Mouse (Mus musculus): Measurements from ENCODE around the gene Foxj1. TPM values are rescaled to one million over a fixed set of nuclear protein-coding genes. Genes with fewer than 3 reads are reported as not detected.
"Not testable (repeated sequence)": the region's sequence is repeated elsewhere in the genome, so short reads cannot be mapped to it uniquely, and the experiment has no call there.

Foxj1 gene
- polyA plus RNA-seq, 1 experiment from 2014 or later: 0.07 TPM

DNA sequence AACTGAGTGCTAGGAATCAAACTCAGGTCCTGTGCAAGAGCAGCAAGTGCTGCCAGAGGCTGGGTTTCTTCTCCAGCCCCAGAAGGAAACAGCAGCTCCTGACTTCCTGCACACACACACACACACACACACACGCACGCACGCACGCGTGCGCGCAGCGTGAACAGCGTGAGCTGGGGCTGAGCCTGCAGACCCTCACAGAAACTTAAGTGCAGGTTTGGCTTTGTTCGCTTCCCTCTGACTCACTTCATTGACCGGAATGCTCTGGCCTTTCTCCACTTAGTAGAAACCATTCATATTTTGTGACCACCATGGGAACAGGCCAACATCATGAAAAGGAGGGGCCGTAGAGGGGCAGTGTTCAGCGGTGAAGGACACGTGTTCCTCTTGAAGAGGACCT lies 33.9 kb upstream of the Foxj1 start:
- Histone ChIP-seq H3K4me2 (no peak overlapping the region), H3K9me3 (replicated peaks; ENCODE audit: control insufficient read depth, low read length) (no peaks in the 10 kb centered on the region), H3K27ac (ENCODE audit: low read depth, low read length) (no peak overlapping the region), H3K4me3 (ENCODE audit: low read depth, low read length) (no peak overlapping the region), H3K9ac (ENCODE audit: low read depth, low read length) (no peak overlapping the region), H3K27me3 (ENCODE audit: control insufficient read depth, insufficient read depth, low read length) (no peaks in the 10 kb centered on the region), H3K36me3 (ENCODE audit: control insufficient read depth, insufficient read depth, low read length) (no peaks in the 10 kb centered on the region), H3K4me1 (ENCODE audit: control insufficient read depth, insufficient read depth, low read length) (peaks cover 10% of the 10 kb centered on the region; the same call in 1 of the 2 replicates)
- 89% methylated on average over 14 of the region's 14 CpGs for WGBS (ENCODE audit: insufficient replicate concordance)
- ATAC-seq (replicated peaks; ENCODE audit: insufficient number of reproducible peaks, low FRiP score, low TSS enrichment): no peak

- H3K36me3 ChIP-seq (ENCODE audit: control insufficient read depth, insufficient read depth, low read length): no peaks in the 10 kb centered on the region
- WGBS (ENCODE audit: insufficient replicate concordance): 29% methylated on average over 9 of the region's 9 CpGs
- no peak overlapping the region for H3K9ac ChIP-seq (ENCODE audit: low read depth, low read length)
- H3K27me3 ChIP-seq (ENCODE audit: control insufficient read depth, insufficient read depth, low read length): no peaks in the 10 kb centered on the region
- no peaks in the 10 kb centered on the region for H3K9me3 ChIP-seq (replicated peaks; ENCODE audit: control insufficient read depth, low read length)
- no peak for ATAC-seq (replicated peaks; ENCODE audit: insufficient number of reproducible peaks, low FRiP score, low TSS enrichment)
- H3K4me1 ChIP-seq (ENCODE audit: control insufficient read depth, insufficient read depth, low read length): peaks cover 10% of the 10 kb centered on the region; the same call in 1 of the 2 replicates
- no peak overlapping the region for H3K4me2 ChIP-seq
- no peak overlapping the region for H3K4me3 ChIP-seq (ENCODE audit: low read depth, low read length)
- H3K27ac ChIP-seq (ENCODE audit: low read depth, low read length): no peak overlapping the region
Measured at GRCm38 (mm10) chr11:116368116-116368515, 32.9 kb upstream of the Foxj1 start.

DNA sequence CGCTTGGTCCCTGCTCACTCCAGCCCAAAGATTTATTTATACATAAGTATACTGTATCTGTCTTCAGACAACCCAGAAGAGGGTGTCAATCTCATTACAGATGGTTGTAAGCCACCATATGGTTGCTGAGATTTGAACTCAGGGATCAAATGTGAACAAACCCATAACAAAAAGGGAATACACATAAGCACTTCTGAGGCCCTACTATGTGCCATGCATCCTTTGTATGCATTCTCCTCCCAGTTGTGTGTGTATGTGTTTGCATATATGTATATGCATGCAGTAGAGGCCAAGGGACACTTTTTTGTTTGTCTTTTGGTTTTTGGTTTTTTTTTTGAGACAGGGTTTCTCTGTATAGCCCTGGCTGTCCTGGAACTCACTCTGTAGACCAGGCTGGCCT lies 31.4 kb upstream of the Foxj1 start:
- Histone ChIP-seq H3K27me3 (ENCODE audit: control insufficient read depth, insufficient read depth, low read length) (no peaks in the 10 kb centered on the region), H3K4me1 (ENCODE audit: control insufficient read depth, insufficient read depth, low read length) (peaks cover 9% of the 10 kb centered on the region; the same call in 1 of the 2 replicates), H3K27ac (ENCODE audit: low read depth, low read length) (no peak overlapping the region), H3K36me3 (ENCODE audit: control insufficient read depth, insufficient read depth, low read length) (no peaks in the 10 kb centered on the region), H3K4me3 (ENCODE audit: low read depth, low read length) (no peak overlapping the region), H3K4me2 (no peak overlapping the region), H3K9ac (ENCODE audit: low read depth, low read length) (no peak overlapping the region), H3K9me3 (replicated peaks; ENCODE audit: control insufficient read depth, low read length) (no peaks in the 10 kb centered on the region)
- 78% methylated on average over 1 of the region's 1 CpGs for WGBS (ENCODE audit: insufficient replicate concordance)
- ATAC-seq (replicated peaks; ENCODE audit: insufficient number of reproducible peaks, low FRiP score, low TSS enrichment): no peak

- Histone ChIP-seq H3K27me3 (ENCODE audit: control insufficient read depth, insufficient read depth, low read length) (no peaks in the 10 kb centered on the region), H3K9ac (ENCODE audit: low read depth, low read length) (no peak overlapping the region), H3K4me1 (ENCODE audit: control insufficient read depth, insufficient read depth, low read length) (peaks cover 4% of the 10 kb centered on the region; the same call in 1 of the 2 replicates), H3K9me3 (replicated peaks; ENCODE audit: control insufficient read depth, low read length) (no peaks in the 10 kb centered on the region), H3K27ac (ENCODE audit: low read depth, low read length) (no peak overlapping the region), H3K4me3 (ENCODE audit: low read depth, low read length) (no peak overlapping the region), H3K4me2 (no peak overlapping the region), H3K36me3 (ENCODE audit: control insufficient read depth, insufficient read depth, low read length) (no peaks in the 10 kb centered on the region)
- ATAC-seq (replicated peaks; ENCODE audit: insufficient number of reproducible peaks, low FRiP score, low TSS enrichment): no peak
- WGBS (ENCODE audit: insufficient replicate concordance): 76% methylated on average over 2 of the region's 2 CpGs
Measured at GRCm38 (mm10) chr11:116366124-116366523, 30.9 kb upstream of the Foxj1 start.

DNA sequence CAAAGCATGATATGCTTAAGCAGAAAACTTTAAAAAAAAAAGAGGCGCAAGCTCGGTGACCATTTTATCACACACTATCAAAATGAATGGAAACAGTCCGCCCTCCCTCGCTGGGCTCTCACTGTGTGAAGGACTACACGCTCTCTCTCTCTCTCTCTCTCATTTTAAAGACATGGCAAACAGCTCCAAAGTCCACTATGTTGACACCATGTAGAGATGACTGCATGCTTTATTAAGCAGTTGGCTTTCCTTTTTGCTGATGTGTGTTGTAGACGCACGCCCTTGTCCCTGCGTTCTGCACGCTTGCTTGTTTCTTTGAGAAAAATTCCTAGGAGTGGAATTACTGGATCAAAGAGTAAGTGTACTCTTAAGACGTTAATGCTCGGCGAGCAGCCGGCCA lies 30.2 kb upstream of the Foxj1 start:
- Histone ChIP-seq H3K36me3 (ENCODE audit: control insufficient read depth, insufficient read depth, low read length) (no peaks in the 10 kb centered on the region), H3K9ac (ENCODE audit: low read depth, low read length) (no peak overlapping the region), H3K4me3 (ENCODE audit: low read depth, low read length) (no peak overlapping the region), H3K4me1 (ENCODE audit: control insufficient read depth, insufficient read depth, low read length) (peaks cover 3% of the 10 kb centered on the region; the same call in 1 of the 2 replicates), H3K27me3 (ENCODE audit: control insufficient read depth, insufficient read depth, low read length) (no peaks in the 10 kb centered on the region), H3K27ac (ENCODE audit: low read depth, low read length) (no peak overlapping the region), H3K9me3 (replicated peaks; ENCODE audit: control insufficient read depth, low read length) (no peaks in the 10 kb centered on the region), H3K4me2 (no peak overlapping the region)
- no peak for ATAC-seq (replicated peaks; ENCODE audit: insufficient number of reproducible peaks, low FRiP score, low TSS enrichment)
- 73% methylated on average over 13 of the region's 13 CpGs for WGBS (ENCODE audit: insufficient replicate concordance)

- WGBS (ENCODE audit: insufficient replicate concordance): 46% methylated on average over 11 of the region's 11 CpGs
Measured at GRCm38 (mm10) chr11:116362015-116362414, 26.8 kb upstream of the Foxj1 start.

GRCm38 (mm10) chr11:116360915-116361314 lies 25.7 kb upstream of the Foxj1 start:
- not testable (repeated sequence) for H3K4me2 ChIP-seq; ATAC-seq (replicated peaks; ENCODE audit: insufficient number of reproducible peaks, low FRiP score, low TSS enrichment); H3K4me3 ChIP-seq (ENCODE audit: low read depth, low read length); H3K27ac ChIP-seq (ENCODE audit: low read depth, low read length); H3K9me3 ChIP-seq (replicated peaks; ENCODE audit: control insufficient read depth, low read length); H3K4me1 ChIP-seq (ENCODE audit: control insufficient read depth, insufficient read depth, low read length); H3K9ac ChIP-seq (ENCODE audit: low read depth, low read length); H3K27me3 ChIP-seq (ENCODE audit: control insufficient read depth, insufficient read depth, low read length); H3K36me3 ChIP-seq (ENCODE audit: control insufficient read depth, insufficient read depth, low read length)
- 94% methylated on average over 5 of the region's 5 CpGs for WGBS (ENCODE audit: insufficient replicate concordance)

More at GRCm38 (mm10) chr11:116362015-116362414, 26.8 kb upstream of the Foxj1 start:
- H3K4me2 ChIP-seq: no peak overlapping the region
- no peak overlapping the region for H3K27ac ChIP-seq (ENCODE audit: low read depth, low read length)
- no peak overlapping the region for H3K9ac ChIP-seq (ENCODE audit: low read depth, low read length)
- no peaks in the 10 kb centered on the region for H3K4me1 ChIP-seq (ENCODE audit: control insufficient read depth, insufficient read depth, low read length)
- ATAC-seq (replicated peaks; ENCODE audit: insufficient number of reproducible peaks, low FRiP score, low TSS enrichment): no peak
- H3K9me3 ChIP-seq (replicated peaks; ENCODE audit: control insufficient read depth, low read length): no peaks in the 10 kb centered on the region
- H3K4me3 ChIP-seq (ENCODE audit: low read depth, low read length): no peak overlapping the region
- no peaks in the 10 kb centered on the region for H3K27me3 ChIP-seq (ENCODE audit: control insufficient read depth, insufficient read depth, low read length)
- no peaks in the 10 kb centered on the region for H3K36me3 ChIP-seq (ENCODE audit: control insufficient read depth, insufficient read depth, low read length)

DNA sequence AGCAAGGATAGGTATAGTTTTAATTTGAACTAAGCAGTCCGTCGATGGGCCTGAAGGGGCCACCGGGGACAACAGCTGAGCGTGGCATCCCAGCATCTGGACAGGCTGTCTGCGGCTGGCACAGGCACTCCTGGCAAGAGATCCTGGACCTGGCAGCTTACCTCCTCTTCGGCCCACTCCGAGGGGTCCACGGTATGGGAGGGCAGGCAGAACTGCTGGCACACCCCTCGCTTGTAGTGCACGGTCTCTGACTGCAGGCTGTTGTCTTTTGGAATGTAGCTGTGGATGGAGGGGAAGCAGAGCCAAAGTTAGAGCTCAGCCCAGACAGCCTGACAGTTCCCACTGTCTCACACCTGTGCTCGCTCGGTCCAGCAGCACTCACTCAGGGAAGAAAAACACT lies 24.5 kb upstream of the Foxj1 start:
- 79% methylated on average over 12 of the region's 12 CpGs for WGBS (ENCODE audit: insufficient replicate concordance)
- no peak for ATAC-seq (replicated peaks; ENCODE audit: insufficient number of reproducible peaks, low FRiP score, low TSS enrichment)
- H3K36me3 ChIP-seq (ENCODE audit: control insufficient read depth, insufficient read depth, low read length): peaks cover 3% of the 10 kb centered on the region; the same call in 1 of the 2 replicates

GRCm38 (mm10) chr11:116358926-116359637 lies 23.9 kb upstream of the Foxj1 start:
- Histone ChIP-seq H3K36me3 (ENCODE audit: control insufficient read depth, insufficient read depth, low read length) (peaks cover 3% of the 10 kb centered on the region; the same call in 1 of the 2 replicates), H3K4me1 (ENCODE audit: control insufficient read depth, insufficient read depth, low read length) (no peaks in the 10 kb centered on the region), H3K4me2 (no peak overlapping the region), H3K27me3 (ENCODE audit: control insufficient read depth, insufficient read depth, low read length) (no peaks in the 10 kb centered on the region), H3K9me3 (replicated peaks; ENCODE audit: control insufficient read depth, low read length) (no peaks in the 10 kb centered on the region), H3K4me3 (ENCODE audit: low read depth, low read length) (no peak overlapping the region), H3K27ac (ENCODE audit: low read depth, low read length) (no peak overlapping the region), H3K9ac (ENCODE audit: low read depth, low read length) (no peak overlapping the region)
- no peak for ATAC-seq (replicated peaks; ENCODE audit: insufficient number of reproducible peaks, low FRiP score, low TSS enrichment)
- 71% methylated on average over 15 of the region's 15 CpGs for WGBS (ENCODE audit: insufficient replicate concordance)

More for the DNA sequence above, 24.5 kb upstream of the Foxj1 start:
- Histone ChIP-seq H3K4me2 (no peak overlapping the region), H3K9me3 (replicated peaks; ENCODE audit: control insufficient read depth, low read length) (no peaks in the 10 kb centered on the region), H3K27ac (ENCODE audit: low read depth, low read length) (no peak overlapping the region), H3K4me3 (ENCODE audit: low read depth, low read length) (no peak overlapping the region), H3K9ac (ENCODE audit: low read depth, low read length) (no peak overlapping the region), H3K27me3 (ENCODE audit: control insufficient read depth, insufficient read depth, low read length) (no peaks in the 10 kb centered on the region), H3K4me1 (ENCODE audit: control insufficient read depth, insufficient read depth, low read length) (no peaks in the 10 kb centered on the region)
